Mouse (Mus musculus) liver, postnatal 0 days (tissue): ENCODE measurements around the gene Pfkl.

Experiments used
- CTCF ChIP-seq: sonication (generic); IDR thresholded peaks from 2 replicates; pipeline ENCODE4 v1.5.1; 2016; ENCODE audit warnings: antibody characterized with exemption, low read depth
- EP300 ChIP-seq: IDR thresholded peaks from 2 replicates; pipeline ENCODE4 v1.6.1; 2016; ENCODE audit warnings: antibody characterized with exemption, low read depth, mild to moderate bottlenecking

DNA sequence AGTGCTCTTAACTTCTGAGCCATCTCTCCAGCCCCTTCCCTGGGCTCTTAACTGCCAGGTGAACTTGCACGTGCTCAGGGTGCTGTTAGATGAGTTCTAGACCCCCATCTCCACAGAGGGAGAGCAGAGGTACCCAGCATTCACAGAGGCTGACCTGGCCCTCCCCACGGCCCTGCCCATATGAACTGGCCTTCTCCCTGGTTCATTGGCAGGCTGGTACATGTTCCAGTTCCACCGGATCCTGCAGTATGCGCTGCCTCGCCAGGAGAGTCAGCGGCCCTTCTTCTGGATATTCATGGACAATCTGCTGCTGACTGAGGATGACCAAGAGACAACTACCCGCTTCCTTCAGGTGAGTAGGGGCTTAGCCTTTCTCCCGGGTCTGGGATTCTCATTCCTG, 47.2 kb upstream of the Pfkl start:
- TF ChIP-seq CTCF (no peak), EP300 (no peak)
